Mouse (Mus musculus): ENCODE measurements around the gene Msantd2.

DNA sequence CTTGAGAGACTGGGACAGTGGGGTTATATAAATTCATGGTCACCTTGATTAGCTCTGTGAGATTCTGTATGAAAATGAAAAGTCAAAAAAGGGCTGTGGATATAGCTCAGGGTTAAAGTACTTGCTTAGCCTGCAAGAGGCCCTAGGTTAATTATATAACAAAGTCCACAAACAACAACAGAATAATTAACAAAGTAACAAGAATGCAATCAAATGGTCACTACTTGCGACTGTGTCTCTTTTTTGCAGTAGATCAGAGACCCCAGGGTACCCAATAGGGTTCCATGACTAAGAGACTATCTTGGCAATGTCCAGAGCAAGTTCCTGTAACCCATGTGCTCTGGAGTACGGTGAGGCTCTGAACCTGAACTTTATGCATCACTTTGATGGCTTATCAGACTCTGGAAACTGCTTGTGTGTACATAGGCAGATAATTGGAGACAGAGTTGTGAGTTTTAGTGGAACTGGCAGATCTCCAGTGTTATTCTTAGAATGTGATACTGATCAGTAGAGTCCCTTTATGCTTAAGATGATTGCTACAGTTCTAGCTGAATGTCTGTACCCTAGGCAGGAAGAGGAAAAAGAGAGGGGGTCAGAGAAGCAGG lies 80.2 kb downstream of the Msantd2 start:
- no peak for TF ChIP-seq CTCF (IDR thresholded peaks at IDR 0.05; ENCODE audit: low read depth)
- TF ChIP-seq EP300 (optimal IDR thresholded peaks at IDR 0.05): no peak

All from stomach, postnatal 0 days (tissue).